Mouse (Mus musculus) CH12.LX (cell line): ENCODE data around the gene Sfxn3. TPM values are rescaled to one million over a fixed set of nuclear protein-coding genes. Genes with fewer than 3 reads are reported as not detected.

ENCODE experiments used
- DNase-seq: peaks from one replicate; pipeline ENCODE4 v3.0.0-alpha.2; 2013; ENCODE audit errors: extremely low read depth
- H3K27ac ChIP-seq: 2 replicates; pipeline ENCODE4 v1.5.1; 2012; ENCODE audit warnings: low read depth, mild to moderate bottlenecking, control low read depth, moderate library complexity; ENCODE audit not compliant: insufficient read depth
- H3K27me3 ChIP-seq: replicated peaks from 2 replicates; pipeline ENCODE3; 2012; ENCODE audit warnings: inconsistent platforms
- H3K36me3 ChIP-seq, 2 experiments: replicated peaks in 1 of 2; 2 replicates each; pipeline versions ENCODE3 to v1.6.1; 2012; ENCODE audit warnings: inconsistent platforms in 1 of 2, low read length in 1 of 2, mild to moderate bottlenecking in 1 of 2, mixed read lengths in 1 of 2, moderate library complexity in 1 of 2; ENCODE audit not compliant: control insufficient read depth in 1 of 2, insufficient read depth in 1 of 2
- H3K4me1 ChIP-seq, 2 experiments: 2 replicates each; pipeline ENCODE4 v1.6.1; 2012; ENCODE audit warnings: inconsistent platforms in 1 of 2, moderate library complexity in 1 of 2; ENCODE audit not compliant: insufficient read depth in 2 of 2, control insufficient read depth in 1 of 2
- H3K4me2 ChIP-seq: 2 replicates; pipeline ENCODE4 v1.6.1; 2012; ENCODE audit warnings: low read depth, mild to moderate bottlenecking, control low read depth; ENCODE audit not compliant: poor library complexity, insufficient read depth, severe bottlenecking
- H3K4me3 ChIP-seq, 3 experiments: fragments of 150-350 bp in 1 of 3; sonication (generic) in 1 of 3; replicated peaks in 1 of 3; 2 replicates each; pipeline versions ENCODE3 to v1.5.1; 2011 to 2012; ENCODE audit warnings: low read depth in 2 of 3, low read length in 2 of 3, mild to moderate bottlenecking in 2 of 3, moderate library complexity in 2 of 3, control low read depth in 1 of 3, improper control_type of control experiment in 1 of 3, inconsistent platforms in 1 of 3, mixed read lengths in 1 of 3; ENCODE audit not compliant: poor library complexity in 1 of 3
- H3K79me2 ChIP-seq: replicated peaks from 2 replicates; pipeline ENCODE4 v1.6.1; 2012; ENCODE audit warnings: mild to moderate bottlenecking, moderate library complexity; ENCODE audit not compliant: control insufficient read depth, poor library complexity, insufficient read depth, severe bottlenecking; ENCODE audit errors: extremely low read depth
- H3K9ac ChIP-seq: 2 replicates; pipeline ENCODE4 v1.6.1; 2012; ENCODE audit warnings: low read depth, mild to moderate bottlenecking, control low read depth, moderate library complexity; ENCODE audit not compliant: insufficient read depth
- H3K9me3 ChIP-seq: replicated peaks from 2 replicates; pipeline ENCODE3; 2012; ENCODE audit warnings: low read length, inconsistent platforms, mixed read lengths
- BHLHE40 ChIP-seq: IDR thresholded peaks from 2 replicates; pipeline ENCODE4 v1.6.1; 2011; ENCODE audit warnings: mild to moderate bottlenecking, low read depth, low read length, improper control_type of control experiment
- CHD1 ChIP-seq: IDR thresholded peaks from 2 replicates; pipeline ENCODE4 v1.6.1; 2012; ENCODE audit warnings: low read depth, low read length, improper control_type of control experiment, inconsistent platforms
- CTCF ChIP-seq, 2 experiments: IDR thresholded peaks in 1 of 2; conservative IDR thresholded peaks in 1 of 2; 2 replicates each; pipeline ENCODE4 v1.5.1; 2011 to 2012; ENCODE audit warnings: low read depth in 2 of 2, low read length in 2 of 2, improper control_type of control experiment in 1 of 2, inconsistent platforms in 1 of 2, mild to moderate bottlenecking in 1 of 2, moderate library complexity in 1 of 2
- E2F4 ChIP-seq: IDR thresholded peaks from 2 replicates; pipeline ENCODE4 v1.6.1; 2011; ENCODE audit warnings: low read depth, low read length, improper control_type of control experiment; ENCODE audit not compliant: insufficient replicate concordance
- ELF1 ChIP-seq: IDR thresholded peaks from 2 replicates; pipeline ENCODE4 v1.6.1; 2014; ENCODE audit warnings: low read depth, mild to moderate bottlenecking, inconsistent platforms, low read length, improper control_type of control experiment
- GABPA ChIP-seq: IDR thresholded peaks from 2 replicates; pipeline ENCODE4 v1.6.1; 2012; ENCODE audit warnings: low read depth, low read length, improper control_type of control experiment, inconsistent platforms; ENCODE audit not compliant: insufficient replicate concordance
- IRF4 ChIP-seq: IDR thresholded peaks from 2 replicates; pipeline ENCODE4 v1.6.1; 2014; ENCODE audit warnings: low read depth, mild to moderate bottlenecking, inconsistent platforms, low read length, improper control_type of control experiment
- JUN ChIP-seq: IDR thresholded peaks from 2 replicates; pipeline ENCODE4 v1.6.1; 2011; ENCODE audit warnings: low read depth, mild to moderate bottlenecking, low read length, improper control_type of control experiment, moderate library complexity; ENCODE audit not compliant: insufficient read depth
- JUND ChIP-seq: conservative IDR thresholded peaks from 2 replicates; pipeline ENCODE4 v1.6.1; 2011; ENCODE audit warnings: low read depth, low read length, improper control_type of control experiment
- MAX ChIP-seq: IDR thresholded peaks from 2 replicates; pipeline ENCODE4 v1.6.1; 2011; ENCODE audit warnings: low read length, improper control_type of control experiment
- NELFE ChIP-seq: IDR thresholded peaks from 2 replicates; pipeline ENCODE4 v1.6.1; 2011; ENCODE audit warnings: low read depth, low read length, improper control_type of control experiment
- UBTF ChIP-seq: IDR thresholded peaks from 2 replicates; pipeline ENCODE4 v1.6.1; 2012; ENCODE audit warnings: low read depth, mild to moderate bottlenecking, inconsistent platforms, low read length, improper control_type of control experiment, moderate library complexity
- ZC3H11A ChIP-seq: IDR thresholded peaks from 2 replicates; pipeline ENCODE4 v1.6.1; 2012; ENCODE audit warnings: low read depth, mild to moderate bottlenecking, inconsistent platforms, low read length, improper control_type of control experiment
- ZKSCAN1 ChIP-seq: IDR thresholded peaks from 2 replicates; pipeline ENCODE4 v1.6.1; 2012; ENCODE audit warnings: low read depth, inconsistent platforms, low read length, improper control_type of control experiment, borderline replicate concordance
- ZMIZ1 ChIP-seq: IDR thresholded peaks from 2 replicates; pipeline ENCODE4 v1.6.1; 2012; ENCODE audit warnings: low read depth, mild to moderate bottlenecking, inconsistent platforms, low read length, improper control_type of control experiment
- dilution Hi-C: fragments of 300-500 bp; cut with MboI; formaldehyde crosslinking; loops from 2 replicates; pipeline ENCODE4 v1.14.3; 2020; ENCODE audit warnings: low sequenced_read_pairs; ENCODE audit not compliant: extremely low pct_unique_long_range_greater_than_20kb, extremely low pct_ligation_motif_present
- in situ Hi-C: fragments of 300-500 bp; cut with MboI; formaldehyde crosslinking; loops from 3 replicates; pipeline ENCODE4 v1.14.3; 2019; ENCODE audit warnings: low sequenced_read_pairs, low pct_ligation_motif_present, low pct_unique_long_range_greater_than_20kb, mixed read lengths
- polyA plus RNA-seq: library from polyadenylated mRNA; unstranded; fragments of >175 nt; gene quantifications from 2 replicates; pipeline ENCODE4 v1.2.1, GENCODE M21; 2012; ENCODE audit warnings: low read depth; ENCODE audit not compliant: insufficient read length
- total RNA-seq, 2 experiments: library from RNA; depleted of rRNA; stranded (reverse); fragments of 300-350 nt in 1 of 2; fragments of >200 nt in 1 of 2; gene quantifications; 2 replicates each; pipeline ENCODE4 v1.2.3; 2012 to 2014

Sfxn3 gene
- total and polyA plus RNA-seq, 3 experiments = 1.4 to 4.2 (median 3.6) TPM

- Histone ChIP-seq H3K9me3 (peaks cover 15% of the 10 kb centered on the region), H3K4me3 (no peak overlapping the region), H3K27ac (no peak overlapping the region), H3K4me1 (peaks cover 2 to 23% of the 10 kb centered on the region in 2 experiments; a peak in 2 of 4 replicates), H3K9ac (no peak overlapping the region), H3K27me3 (peaks cover 77% of the 10 kb centered on the region), H3K36me3 (no peaks in the 10 kb centered on the region), H3K79me2 (no peaks in the 10 kb centered on the region), H3K4me2 (no peak overlapping the region)
- in situ Hi-C loops = no loop called here
- dilution Hi-C loops = no loop called here
- no peak for DNase-seq
- no peak for TF ChIP-seq NELFE
- TF ChIP-seq CHD1 = no peak
- no peak for TF ChIP-seq BHLHE40
- no peak for TF ChIP-seq ELF1
- TF ChIP-seq UBTF = no peak
These were observed 32.6 kb downstream of the Sfxn3 start for GRCm38 (mm10) chr19:45079769-45080515.

GRCm38 (mm10) chr19:45080711-45081110 is 33.4 kb downstream of the Sfxn3 start:
- Histone ChIP-seq H3K4me2 (no peak overlapping the region), H3K27me3 (peaks cover 83% of the 10 kb centered on the region), H3K4me1 (peaks cover 2 to 21% of the 10 kb centered on the region in 2 experiments; a peak in 2 of 4 replicates), H3K9me3 (peaks cover 15% of the 10 kb centered on the region), H3K27ac (no peak overlapping the region), H3K4me3 (no peak overlapping the region), H3K9ac (no peak overlapping the region), H3K36me3 (no peaks in the 10 kb centered on the region), H3K79me2 (no peaks in the 10 kb centered on the region)
- TF ChIP-seq ELF1 (no peak), JUN (no peak), ZKSCAN1 (no peak), BHLHE40 (no peak), IRF4 (no peak), NELFE (no peak), CTCF (conservative IDR thresholded peaks at IDR 0.05 in 1 of 2, IDR thresholded peaks at IDR 0.05 in 1 of 2; ENCODE audit: low read depth in 2 of 2, low read length in 2 of 2) (no peak), E2F4 (no peak), JUND (no peak), GABPA (no peak), ZMIZ1 (no peak), ZC3H11A (no peak), MAX (no peak)
- dilution Hi-C loops (no loop called here), in situ Hi-C loops (no loop called here)
- DNase-seq = no peak
